Mouse (Mus musculus): Measurements from ENCODE around the gene Fam187b.

The Fam187b gene

DNA sequence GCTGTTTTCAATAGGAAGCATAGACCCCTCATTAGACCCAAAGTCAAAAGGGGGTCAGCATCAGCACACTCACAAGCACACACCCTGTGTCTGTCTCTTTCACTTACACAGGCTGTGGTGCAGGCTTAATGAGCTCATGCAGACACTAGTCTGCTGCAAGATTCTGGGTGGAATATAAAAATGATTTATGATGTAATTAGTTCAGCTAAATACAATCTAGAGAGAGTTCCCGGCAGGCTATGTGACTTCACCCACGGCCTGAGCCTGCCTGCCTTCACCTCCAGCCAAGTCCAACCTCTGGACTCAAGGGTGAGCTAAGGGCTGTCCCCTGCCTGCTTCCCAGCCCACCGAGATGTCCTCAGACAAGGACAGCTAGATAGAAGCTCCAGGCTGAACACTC is 35.3 kb downstream of the Fam187b start:
- no peak for DNase-seq (ENCODE audit: low read depth, low spot score)

DNA sequence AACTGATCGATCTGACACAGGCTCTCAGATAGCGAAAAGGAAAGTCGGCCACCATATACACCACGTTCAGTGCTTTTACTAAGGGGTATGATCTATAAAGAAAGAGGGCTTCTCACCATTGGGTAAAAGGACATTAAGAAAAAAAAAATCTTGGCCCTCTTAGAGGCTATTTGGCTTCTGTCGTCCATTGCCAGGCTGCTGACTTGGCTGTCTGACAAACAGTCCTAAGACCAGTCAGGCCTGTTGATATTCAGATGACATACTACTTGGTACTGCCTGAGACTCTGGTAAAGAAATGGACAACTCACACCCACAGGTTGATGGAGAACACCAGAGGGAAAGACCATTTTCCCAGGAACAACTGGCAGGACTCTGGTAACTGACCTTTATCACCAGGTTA is 39.4 kb downstream of the Fam187b start:
- no peak for DNase-seq (ENCODE audit: low read depth, low spot score)

DNA sequence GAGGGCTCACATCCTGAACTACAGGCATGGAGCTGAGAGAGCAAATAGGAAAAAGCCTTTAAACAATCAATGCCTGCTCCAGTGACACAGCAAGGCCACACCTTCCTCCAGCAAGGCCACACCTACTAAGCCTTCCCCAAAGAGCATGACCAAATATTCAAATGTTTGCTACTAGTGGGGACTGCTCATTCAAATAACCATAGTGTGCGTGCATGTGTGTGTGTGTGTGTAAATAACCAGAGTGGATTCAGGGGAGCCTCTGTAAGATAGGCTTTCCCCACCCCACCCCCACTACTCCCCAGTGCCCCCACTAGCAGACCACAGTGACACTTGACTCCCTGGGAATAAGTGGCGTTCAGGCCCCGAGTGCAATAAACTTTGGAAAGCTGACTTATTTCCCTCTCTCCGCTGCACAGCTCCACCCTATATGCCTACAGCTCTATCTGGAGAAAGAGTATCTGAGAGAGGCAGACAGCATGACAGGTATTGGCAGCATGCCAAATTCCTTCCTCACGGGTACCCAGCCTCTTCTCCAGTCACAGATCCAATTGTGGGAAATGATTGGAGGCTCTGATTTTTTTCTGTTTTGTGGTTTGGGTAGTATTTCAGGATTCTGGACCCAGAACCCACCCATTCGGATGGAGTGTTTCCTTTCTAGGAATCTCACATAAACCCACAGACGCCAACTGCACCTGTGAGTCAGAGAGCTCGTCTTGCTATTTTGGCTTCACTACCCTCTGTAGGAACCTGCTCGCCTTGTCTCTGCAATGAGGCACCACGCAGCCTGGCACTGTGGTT is 43.7 kb downstream of the Fam187b start:
- no peak for DNase-seq (ENCODE audit: low read depth, low spot score)

- DNase-seq (ENCODE audit: low read depth, low spot score), result no peak
These were observed 55.0 kb downstream of the Fam187b start for GRCm38 (mm10) chr7:31028609-31029008.

GRCm38 (mm10) chr7:31030717-31031116 is 57.1 kb downstream of the Fam187b start:
- no peak for DNase-seq (ENCODE audit: low read depth, low spot score)

GRCm38 (mm10) chr7:31031731-31032130 is 58.1 kb downstream of the Fam187b start:
- no peak for DNase-seq (ENCODE audit: low read depth, low spot score)

DNA sequence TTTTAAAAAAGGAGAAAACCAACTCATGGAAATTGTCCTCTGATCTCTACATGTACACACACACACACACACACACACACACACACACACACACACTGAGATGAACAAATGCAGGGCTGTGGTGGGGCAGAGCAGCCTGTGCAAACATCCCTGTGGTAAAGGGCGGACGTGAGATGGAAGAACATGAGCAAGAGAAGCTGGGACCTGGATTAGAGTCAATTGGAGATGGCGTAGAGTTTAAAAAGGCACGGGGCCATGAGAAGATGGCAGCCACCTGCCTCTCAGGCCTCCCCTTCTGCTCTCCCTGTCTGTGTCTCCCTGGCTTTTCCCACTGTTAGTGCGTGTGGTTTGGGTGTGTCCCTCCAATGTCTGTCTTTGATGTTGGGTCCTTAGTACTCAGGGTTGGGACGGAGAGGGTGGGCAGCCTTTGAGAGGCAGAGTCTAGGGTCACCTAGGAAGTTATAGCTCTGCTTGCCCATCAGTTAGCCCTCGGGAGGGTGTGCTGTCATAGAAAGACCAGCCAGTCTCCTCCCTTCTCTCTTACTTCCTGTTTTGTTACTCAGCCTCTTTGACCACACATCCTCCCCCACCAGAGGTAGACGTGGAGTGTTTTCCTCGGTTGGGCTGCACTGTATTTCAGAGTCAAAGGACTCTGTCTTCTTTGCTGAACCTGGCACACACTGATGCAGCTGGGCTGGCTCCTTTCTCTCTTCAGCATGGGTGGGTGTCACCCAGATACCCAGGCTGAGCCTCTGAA is 60.0 kb downstream of the Fam187b start:
- DNase-seq (ENCODE audit: low read depth, low spot score), result no peak

GRCm38 (mm10) chr7:31034789-31035188 is 61.2 kb downstream of the Fam187b start:
- DNase-seq (ENCODE audit: low read depth, low spot score), result no peak

GRCm38 (mm10) chr7:31035291-31035690 is 61.7 kb downstream of the Fam187b start:
- no peak for DNase-seq (ENCODE audit: low read depth, low spot score)

GRCm38 (mm10) chr7:31036917-31037316 is 63.3 kb downstream of the Fam187b start:
- DNase-seq (ENCODE audit: low read depth, low spot score), result no peak

- no peak for DNase-seq (ENCODE audit: low read depth, low spot score)
These were observed 64.1 kb downstream of the Fam187b start for GRCm38 (mm10) chr7:31037675-31038074.

- DNase-seq (ENCODE audit: low read depth, low spot score), result no peak
These were observed 65.4 kb downstream of the Fam187b start for GRCm38 (mm10) chr7:31039011-31039410.

Measured in retina, adult 2 months (tissue).